Mouse (Mus musculus): ENCODE measurements around the gene D3Ertd751e. TPM values are rescaled to one million over a fixed set of nuclear protein-coding genes. Genes with fewer than 3 reads are reported as not detected.

The D3Ertd751e gene
- 2.9 TPM in 2 replicates for polyA plus RNA-seq (2012; rRNA removed)

DNA sequence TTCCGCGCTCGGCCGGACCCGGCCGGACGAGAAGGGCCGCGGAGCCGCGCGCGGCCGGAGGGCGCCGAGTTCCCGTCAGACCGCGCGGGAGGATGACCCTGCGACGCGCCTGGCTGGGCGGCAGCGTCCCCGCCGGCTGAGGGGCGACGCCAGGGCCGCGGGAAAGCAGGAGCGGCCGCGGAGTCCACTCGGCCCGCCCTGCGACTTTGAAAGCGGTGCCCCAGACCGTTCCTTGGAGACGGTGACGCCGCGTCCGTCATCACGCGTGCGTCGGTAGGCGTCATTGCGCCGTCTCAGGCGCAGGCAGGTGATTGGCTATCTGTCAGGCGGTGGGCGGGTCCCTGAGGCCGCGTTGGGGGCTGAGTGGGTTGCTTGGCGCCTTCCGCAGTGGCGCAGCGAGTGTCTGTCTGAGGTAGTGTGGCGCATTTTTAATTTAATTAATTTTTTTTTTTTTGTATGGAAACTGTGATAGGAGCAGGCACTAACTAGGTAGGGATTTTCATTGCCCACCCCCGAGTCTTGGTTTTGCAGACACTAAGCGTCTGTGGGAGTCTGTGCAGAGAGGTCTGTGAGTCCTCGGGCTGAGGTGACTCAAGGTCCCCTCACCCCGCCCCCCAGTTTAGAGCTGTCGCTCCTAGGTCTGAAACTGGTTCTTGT lies at the start of gene D3Ertd751e, which contains the start of gene Sclt1:
TSS of gene D3Ertd751e (plus strand) at position 334 of the 657 bp plus-strand sequence.
TSS of gene Sclt1 (minus strand) at position 237 of the 657 bp plus-strand sequence.
- TF ChIP-seq POLR2A (IDR thresholded peaks at IDR 0.05; ENCODE audit: control insufficient read depth, low read depth, low read length) (peak; percentile 96), CTCF (IDR thresholded peaks at IDR 0.05; ENCODE audit: control insufficient read depth, insufficient read depth, insufficient replicate concordance, low read depth, low read length) (0 out of 2 replicates have a peak, but pooled peaks have one; percentile 4)
- Histone ChIP-seq H3K36me3 (ENCODE audit: control insufficient read depth, insufficient read depth, low read length) (no peaks in the 10 kb centered on the region), H3K4me1 (ENCODE audit: control insufficient read depth, insufficient read depth, low read length) (no peaks in the 10 kb centered on the region; the same call in 1 of the 2 replicates), H3K27me3 (ENCODE audit: control insufficient read depth, insufficient read depth, low read length) (no peaks in the 10 kb centered on the region), H3K4me3 (ENCODE audit: control insufficient read depth, low read depth, low read length) (peak within 1 kb of the TSS; percentile 100), H3K27ac (ENCODE audit: control insufficient read depth, insufficient read depth, low read depth, low read length) (peak within 1 kb of the TSS; percentile 100)

DNA sequence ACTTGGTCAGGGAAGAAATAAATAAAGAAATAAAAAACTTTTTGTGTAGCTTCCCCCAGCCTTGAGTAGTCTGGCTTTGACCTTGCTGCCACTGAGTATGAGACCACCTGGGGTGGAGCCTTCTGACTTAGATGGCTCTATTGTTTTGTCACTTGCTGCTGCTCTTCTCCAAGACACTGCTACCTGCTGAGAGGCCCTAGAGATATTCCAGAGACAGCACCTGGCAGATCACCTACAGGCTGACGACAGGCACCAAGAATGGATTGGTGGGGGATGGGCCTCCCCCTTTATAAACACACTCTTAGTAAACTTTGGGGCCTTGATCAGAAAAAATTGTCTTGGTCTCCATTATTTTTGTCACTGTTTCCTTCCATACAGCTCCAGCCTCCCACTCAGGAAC lies 46.7 kb upstream of the D3Ertd751e start:
- peak overlapping the region; percentile 49; the same call in 1 of the 2 replicates for H3K27ac ChIP-seq (ENCODE audit: control insufficient read depth, insufficient read depth, low read depth, low read length)
- H3K36me3 ChIP-seq (ENCODE audit: control insufficient read depth, insufficient read depth, low read length): no peaks in the 10 kb centered on the region
- H3K4me1 ChIP-seq (ENCODE audit: control insufficient read depth, insufficient read depth, low read length): no peaks in the 10 kb centered on the region
- no peak for TF ChIP-seq CTCF (IDR thresholded peaks at IDR 0.05; ENCODE audit: control insufficient read depth, insufficient read depth, insufficient replicate concordance, low read depth, low read length)
- TF ChIP-seq POLR2A (IDR thresholded peaks at IDR 0.05; ENCODE audit: control insufficient read depth, low read depth, low read length): no peak
- no peak overlapping the region for H3K4me3 ChIP-seq (ENCODE audit: control insufficient read depth, low read depth, low read length)
- no peaks in the 10 kb centered on the region for H3K27me3 ChIP-seq (ENCODE audit: control insufficient read depth, insufficient read depth, low read length)

DNA sequence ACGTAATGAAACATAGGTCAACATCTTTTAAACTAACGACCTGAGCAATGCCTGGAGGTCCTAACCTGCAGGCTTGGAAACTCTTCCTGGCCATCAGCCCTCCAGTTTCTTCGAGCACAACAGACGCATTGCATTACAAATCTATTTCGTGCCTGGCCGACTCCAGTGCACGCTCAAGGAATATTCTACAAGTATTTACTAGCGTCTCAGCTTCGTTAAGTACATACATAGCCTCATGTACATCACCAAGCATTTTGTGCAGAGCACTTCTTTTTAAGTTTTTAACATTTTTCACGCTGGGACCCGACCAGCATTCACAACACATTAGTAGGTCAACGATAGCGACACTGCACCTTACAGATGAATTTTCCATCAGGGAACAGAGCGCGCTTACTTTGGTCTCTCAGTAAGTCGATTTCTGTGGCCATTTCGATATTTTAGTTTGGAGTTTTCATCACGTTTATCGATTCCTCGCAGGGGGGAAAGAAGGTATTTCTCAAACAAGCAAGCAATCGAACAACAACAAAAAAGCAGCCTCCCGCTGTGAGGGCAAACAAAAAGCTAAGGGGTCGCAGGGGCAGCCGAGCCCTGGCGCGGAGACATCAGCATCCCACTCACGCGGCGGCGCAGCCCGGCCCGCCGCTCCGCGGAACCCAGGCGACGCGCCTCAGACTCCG lies 672 bp upstream of the D3Ertd751e start:
- Histone ChIP-seq H3K4me1 (ENCODE audit: control insufficient read depth, insufficient read depth, low read length) (no peaks in the 10 kb centered on the region; the same call in 1 of the 2 replicates), H3K27ac (ENCODE audit: control insufficient read depth, insufficient read depth, low read depth, low read length) (peak overlapping the region; percentile 100), H3K27me3 (ENCODE audit: control insufficient read depth, insufficient read depth, low read length) (no peaks in the 10 kb centered on the region), H3K36me3 (ENCODE audit: control insufficient read depth, insufficient read depth, low read length) (no peaks in the 10 kb centered on the region), H3K4me3 (ENCODE audit: control insufficient read depth, low read depth, low read length) (peak overlapping the region; percentile 100)
- no peak for TF ChIP-seq POLR2A (IDR thresholded peaks at IDR 0.05; ENCODE audit: control insufficient read depth, low read depth, low read length)
- no peak for TF ChIP-seq CTCF (IDR thresholded peaks at IDR 0.05; ENCODE audit: control insufficient read depth, insufficient read depth, insufficient replicate concordance, low read depth, low read length)

DNA sequence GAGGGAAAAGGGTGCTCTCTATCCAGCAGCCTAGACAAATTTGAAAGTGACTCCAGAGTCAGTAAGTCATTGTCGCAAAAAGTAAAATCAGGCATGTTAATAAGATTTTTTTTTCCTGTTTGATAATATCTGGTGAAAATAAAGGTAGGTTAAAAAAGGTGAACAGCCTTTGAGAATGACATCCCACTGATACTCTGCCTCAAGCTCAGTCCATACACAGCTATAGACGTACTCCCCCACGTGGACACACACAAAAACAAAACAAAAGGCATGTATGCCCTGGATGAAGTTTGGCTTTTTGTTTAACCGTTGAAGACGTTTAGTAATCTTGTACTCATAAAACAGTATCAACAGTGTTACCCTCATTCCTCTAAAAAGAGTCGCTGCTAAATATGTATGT lies 1.0 kb downstream of the D3Ertd751e start:
- peak overlapping the region; percentile 55; the same call in 1 of the 2 replicates for H3K4me3 ChIP-seq (ENCODE audit: control insufficient read depth, low read depth, low read length)
- H3K27me3 ChIP-seq (ENCODE audit: control insufficient read depth, insufficient read depth, low read length): no peaks in the 10 kb centered on the region
- no peaks in the 10 kb centered on the region for H3K36me3 ChIP-seq (ENCODE audit: control insufficient read depth, insufficient read depth, low read length)
- H3K4me1 ChIP-seq (ENCODE audit: control insufficient read depth, insufficient read depth, low read length): no peaks in the 10 kb centered on the region; the same call in 1 of the 2 replicates
- no peak for TF ChIP-seq CTCF (IDR thresholded peaks at IDR 0.05; ENCODE audit: control insufficient read depth, insufficient read depth, insufficient replicate concordance, low read depth, low read length)
- TF ChIP-seq POLR2A (IDR thresholded peaks at IDR 0.05; ENCODE audit: control insufficient read depth, low read depth, low read length): no peak
- no peak overlapping the region for H3K27ac ChIP-seq (ENCODE audit: control insufficient read depth, insufficient read depth, low read depth, low read length)

DNA sequence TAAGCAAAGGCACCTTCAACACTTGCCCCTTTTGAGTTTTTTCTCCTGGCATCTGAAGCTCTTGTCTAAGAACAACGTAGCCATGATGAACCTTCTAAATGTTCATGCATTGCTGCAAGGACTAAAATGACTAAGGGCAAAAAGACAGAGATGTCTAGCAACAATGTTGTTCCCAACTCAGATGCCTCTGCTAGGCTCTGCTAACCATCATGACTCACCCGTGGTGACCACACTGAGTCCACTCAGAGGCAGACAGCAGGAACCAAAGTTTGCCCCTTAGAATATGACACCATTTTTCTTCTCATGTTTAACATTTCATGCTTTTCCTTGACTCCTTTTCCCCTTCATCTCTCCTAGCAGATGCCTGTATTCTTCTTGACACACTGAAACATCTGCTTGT lies 12.1 kb downstream of the D3Ertd751e start:
- H3K27me3 ChIP-seq (ENCODE audit: control insufficient read depth, insufficient read depth, low read length): no peaks in the 10 kb centered on the region
- TF ChIP-seq POLR2A (IDR thresholded peaks at IDR 0.05; ENCODE audit: control insufficient read depth, low read depth, low read length): no peak
- no peak for TF ChIP-seq CTCF (IDR thresholded peaks at IDR 0.05; ENCODE audit: control insufficient read depth, insufficient read depth, insufficient replicate concordance, low read depth, low read length)
- H3K4me3 ChIP-seq (ENCODE audit: control insufficient read depth, low read depth, low read length): no peak overlapping the region
- H3K36me3 ChIP-seq (ENCODE audit: control insufficient read depth, insufficient read depth, low read length): peaks cover 1% of the 10 kb centered on the region; the same call in 1 of the 2 replicates
- H3K27ac ChIP-seq (ENCODE audit: control insufficient read depth, insufficient read depth, low read depth, low read length): no peak overlapping the region
- no peaks in the 10 kb centered on the region for H3K4me1 ChIP-seq (ENCODE audit: control insufficient read depth, insufficient read depth, low read length)

DNA sequence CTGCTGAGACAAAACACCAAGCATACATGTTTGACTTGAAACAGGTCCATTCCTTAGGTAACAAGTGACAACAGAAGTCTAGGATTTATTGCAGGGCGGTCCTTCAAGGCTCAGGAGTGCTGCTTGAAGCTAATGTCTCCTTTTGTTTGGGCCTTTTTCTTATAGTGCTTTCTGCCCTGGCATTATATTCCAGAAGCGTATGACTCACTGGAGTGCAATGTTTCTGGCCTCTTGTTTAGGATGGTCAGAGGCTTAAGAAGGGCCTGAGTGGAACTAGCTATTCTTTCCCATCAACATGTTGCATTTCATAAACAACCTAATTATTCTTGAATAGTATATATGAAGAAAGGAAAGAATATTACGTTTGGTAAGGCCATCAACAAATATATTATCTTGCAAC lies 19.7 kb downstream of the D3Ertd751e start:
- Histone ChIP-seq H3K27ac (ENCODE audit: control insufficient read depth, insufficient read depth, low read depth, low read length) (no peak overlapping the region), H3K36me3 (ENCODE audit: control insufficient read depth, insufficient read depth, low read length) (peaks cover 1% of the 10 kb centered on the region; the same call in 1 of the 2 replicates), H3K27me3 (ENCODE audit: control insufficient read depth, insufficient read depth, low read length) (no peaks in the 10 kb centered on the region), H3K4me3 (ENCODE audit: control insufficient read depth, low read depth, low read length) (no peak overlapping the region), H3K4me1 (ENCODE audit: control insufficient read depth, insufficient read depth, low read length) (no peaks in the 10 kb centered on the region)
- no peak for TF ChIP-seq POLR2A (IDR thresholded peaks at IDR 0.05; ENCODE audit: control insufficient read depth, low read depth, low read length)
- no peak for TF ChIP-seq CTCF (IDR thresholded peaks at IDR 0.05; ENCODE audit: control insufficient read depth, insufficient read depth, insufficient replicate concordance, low read depth, low read length)

DNA sequence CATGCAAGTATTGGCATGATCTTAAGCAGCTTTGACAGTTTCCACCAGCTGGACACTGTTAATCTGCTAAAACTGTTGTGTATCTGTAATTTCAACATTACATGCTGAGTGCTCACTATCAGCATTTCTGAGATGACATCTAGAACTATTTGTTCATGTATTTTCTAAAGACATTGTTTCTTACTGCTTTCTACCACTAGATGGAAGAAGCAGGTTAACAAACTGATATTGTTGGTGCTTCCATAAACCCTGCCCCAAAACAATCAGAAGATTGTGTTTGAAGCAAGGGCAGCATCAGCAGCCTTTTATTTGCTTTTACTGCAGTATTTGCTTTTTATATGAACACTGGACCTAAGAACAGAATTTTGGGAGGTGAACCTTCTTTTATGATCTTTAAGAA lies 70.0 kb downstream of the D3Ertd751e start:
- no peak for TF ChIP-seq CTCF (IDR thresholded peaks at IDR 0.05; ENCODE audit: control insufficient read depth, insufficient read depth, insufficient replicate concordance, low read depth, low read length)
- TF ChIP-seq POLR2A (IDR thresholded peaks at IDR 0.05; ENCODE audit: control insufficient read depth, low read depth, low read length): no peak

More for the DNA sequence above, 70.0 kb downstream of the D3Ertd751e start:
- no peaks in the 10 kb centered on the region for H3K36me3 ChIP-seq (ENCODE audit: control insufficient read depth, insufficient read depth, low read length)
- H3K4me1 ChIP-seq (ENCODE audit: control insufficient read depth, insufficient read depth, low read length): no peaks in the 10 kb centered on the region
- no peaks in the 10 kb centered on the region for H3K27me3 ChIP-seq (ENCODE audit: control insufficient read depth, insufficient read depth, low read length)
- no peak overlapping the region for H3K4me3 ChIP-seq (ENCODE audit: control insufficient read depth, low read depth, low read length)
- no peak overlapping the region for H3K27ac ChIP-seq (ENCODE audit: control insufficient read depth, insufficient read depth, low read depth, low read length)

Other genes with a start within 250 kb of the D3Ertd751e start
- 7.8 and 9.1 TPM in 2 replicates for gene Jade1, start 186.9 kb upstream of the D3Ertd751e start, polyA plus RNA-seq (2012; rRNA removed)
- 50.1 and 57.8 TPM in 2 replicates for gene Sclt1, start 97 bp upstream of the D3Ertd751e start, polyA plus RNA-seq (2012; rRNA removed)